Mouse (Mus musculus): ENCODE results near the gene Dock2.
"Not testable (repeated sequence)": the region's sequence is repeated elsewhere in the genome, so short reads cannot be mapped to it uniquely, and the experiment has no call there.

Dock2 gene

GRCm38 (mm10) chr11:34783587-34784043 is at the start of gene Dock2:
TSS of gene Dock2 (minus strand) at chr11:34783892.
- no peak for DNase-seq

GRCm38 (mm10) chr11:34832678-34833077 is 49.0 kb upstream of the Dock2 start:
- DNase-seq: no peak

GRCm38 (mm10) chr11:34827803-34828202 is 44.1 kb upstream of the Dock2 start:
- no peak for DNase-seq

GRCm38 (mm10) chr11:34826940-34827339 is 43.2 kb upstream of the Dock2 start:
- no peak for DNase-seq

GRCm38 (mm10) chr11:34824791-34825190 is 41.1 kb upstream of the Dock2 start:
- DNase-seq: no peak

GRCm38 (mm10) chr11:34814767-34815166 is 31.1 kb upstream of the Dock2 start:
- DNase-seq: no peak

GRCm38 (mm10) chr11:34814319-34814718 is 30.6 kb upstream of the Dock2 start:
- DNase-seq: no peak

- not testable (repeated sequence) for DNase-seq
Observed at GRCm38 (mm10) chr11:34805026-34805425, 21.3 kb upstream of the Dock2 start.

GRCm38 (mm10) chr11:34798066-34798465 is 14.4 kb upstream of the Dock2 start:
- DNase-seq: not testable (repeated sequence)

- no peak for DNase-seq
Observed at GRCm38 (mm10) chr11:34796097-34796496, 12.4 kb upstream of the Dock2 start.

GRCm38 (mm10) chr11:34791872-34792271 is 8.2 kb upstream of the Dock2 start:
- no peak for DNase-seq

- no peak for DNase-seq
Observed at GRCm38 (mm10) chr11:34784864-34785263, 1.2 kb upstream of the Dock2 start.

GRCm38 (mm10) chr11:34782516-34783430 is 919 bp downstream of the Dock2 start:
- no peak for DNase-seq

GRCm38 (mm10) chr11:34780786-34781185 is 2.9 kb downstream of the Dock2 start:
- DNase-seq: no peak

- DNase-seq: no peak
Observed at GRCm38 (mm10) chr11:34779966-34780365, 3.7 kb downstream of the Dock2 start.

GRCm38 (mm10) chr11:34778351-34778750 is 5.3 kb downstream of the Dock2 start:
- no peak for DNase-seq

GRCm38 (mm10) chr11:34777529-34777928 is 6.2 kb downstream of the Dock2 start:
- no peak for DNase-seq

GRCm38 (mm10) chr11:34776054-34776453 is 7.6 kb downstream of the Dock2 start:
- DNase-seq: no peak

GRCm38 (mm10) chr11:34774636-34775035 is 9.1 kb downstream of the Dock2 start:
- no peak for DNase-seq

- no peak for DNase-seq
Observed at GRCm38 (mm10) chr11:34773304-34773895, 10.3 kb downstream of the Dock2 start.

GRCm38 (mm10) chr11:34771221-34771986 is 12.3 kb downstream of the Dock2 start:
- peak; percentile 53 for DNase-seq

GRCm38 (mm10) chr11:34770666-34771065 is 13.0 kb downstream of the Dock2 start:
- DNase-seq: no peak

- no peak for DNase-seq
Observed at GRCm38 (mm10) chr11:34769946-34770345, 13.7 kb downstream of the Dock2 start.
